Mouse (Mus musculus): ENCODE data around the gene Akap10.

DNA sequence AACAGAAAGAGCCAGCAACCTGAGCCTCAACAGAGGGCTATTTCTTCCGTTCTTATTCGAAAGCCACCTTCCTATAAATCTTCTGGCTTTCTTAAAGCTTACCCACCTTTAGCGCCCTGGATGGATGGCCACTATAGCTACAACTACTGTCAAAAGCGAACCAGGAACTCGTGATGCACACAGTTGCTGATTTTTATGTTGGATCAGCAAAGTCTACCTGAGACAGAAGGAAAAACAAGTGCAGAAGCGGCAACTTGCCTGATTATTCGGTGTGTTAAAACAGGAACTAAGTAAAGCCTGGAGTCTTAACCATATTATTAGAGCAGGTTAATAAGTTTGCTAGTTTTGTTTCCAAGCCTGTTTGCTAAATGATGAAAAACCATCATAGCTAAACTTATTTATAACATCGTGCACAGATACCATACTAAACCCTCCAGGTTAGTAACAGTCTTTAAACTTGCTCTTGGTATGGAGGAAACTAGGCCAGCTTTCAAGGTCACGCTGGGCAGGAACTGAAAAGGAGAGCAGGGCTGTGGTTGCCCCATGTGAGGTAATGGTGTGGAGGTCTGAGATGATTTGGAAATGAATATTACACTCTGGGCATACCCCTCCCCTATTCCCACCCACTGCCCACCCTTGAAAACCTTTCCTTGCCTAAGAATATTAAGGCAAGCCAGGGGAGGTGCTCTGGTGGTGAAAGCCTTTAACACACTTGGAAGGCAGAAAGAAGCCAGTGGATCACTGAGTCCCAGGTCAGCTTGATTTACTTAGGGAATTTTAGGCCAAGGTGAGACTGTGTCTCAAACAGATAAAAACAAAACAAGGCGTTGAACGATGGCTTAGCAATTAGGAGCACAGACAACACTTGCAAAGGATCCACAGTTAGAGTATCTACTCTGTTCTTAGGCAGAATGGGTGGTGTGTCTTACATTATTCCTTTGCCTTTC is 861 bp upstream of the Akap10 start:
- TF ChIP-seq CTCF (IDR thresholded peaks at IDR 0.05; ENCODE audit: low read depth, low read length): no peak
- no peak for TF ChIP-seq POLR2A (IDR thresholded peaks at IDR 0.05; ENCODE audit: borderline replicate concordance, low read depth, low read length)

Data from bone marrow macrophage, adult 2 months (primary cell).